Mouse (Mus musculus) testis, postnatal 10 days (tissue): Measurements from ENCODE around the gene Olfr986.

Experiments used
- DNase-seq: peaks from one replicate; pipeline ENCODE4 v3.0.0; 2021; ENCODE audit warnings: low spot score

Gene Olfr986

DNA sequence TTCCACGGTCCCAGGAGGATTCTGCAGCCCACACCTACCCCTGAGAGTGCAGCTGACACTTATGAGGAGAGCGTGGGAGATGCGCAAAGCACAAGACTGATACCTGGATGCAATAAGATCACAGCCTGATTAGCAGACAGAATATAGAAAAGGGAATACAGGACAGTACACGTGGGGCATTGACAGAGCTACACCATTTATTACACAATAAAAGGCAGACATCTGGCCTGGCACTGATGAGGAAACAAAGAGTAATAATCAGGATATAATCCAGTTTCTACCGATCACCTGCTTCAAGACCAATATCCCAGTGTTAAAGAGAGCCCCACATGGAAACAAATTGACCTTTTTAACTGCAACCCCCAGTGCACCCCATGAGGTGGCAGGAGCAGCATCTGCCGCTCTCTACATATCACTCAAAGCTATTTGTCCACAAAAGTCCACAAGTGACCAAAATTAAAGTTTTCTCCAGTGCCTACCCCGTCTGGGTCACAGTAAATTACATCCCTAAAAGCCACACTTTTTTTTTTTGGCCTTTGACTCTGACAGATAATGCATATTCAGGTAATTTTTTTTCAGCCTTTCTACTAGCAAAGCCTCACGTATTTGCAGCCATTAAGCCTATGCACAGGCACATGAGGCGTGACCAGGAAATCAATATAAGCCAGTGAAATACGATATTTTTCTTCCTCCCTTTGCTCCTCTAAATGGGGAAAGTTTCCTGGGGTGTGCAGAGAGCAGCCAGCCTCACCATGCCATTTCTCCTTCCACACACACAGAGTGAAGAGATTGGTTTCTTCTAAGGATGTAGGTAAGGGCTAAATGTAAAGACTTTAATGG lies 53.7 kb downstream of the Olfr986 start:
- no peak for DNase-seq

GRCm38 (mm10) chr9:40235220-40235619 lies 54.5 kb downstream of the Olfr986 start:
- DNase-seq, result no peak
